19 mouse cellular contexts compared by ENCODE assay signal in genomic region chr17:36215586-36215985, GRCm38 (mm10). TPM values are rescaled to one million over a fixed set of nuclear protein-coding genes. Genes with fewer than 3 reads are reported as not detected.
DNase-seq lines count a peak whose midpoint lies in the region; ATAC-seq and TF ChIP-seq lines count a peak whose summit lies in the region.
"Had no signal": no experiment of that assay in that cellular context is flagged by ENCODE, and none has a peak within 500 bp of the region (broad histone marks: within the 10 kb centered on the region; RNA-seq: fewer than 3 reads in every experiment).

No protein-coding gene starts in this region.

- TF ChIP-seq POLR2A in heart, adult 2 months (IDR thresholded peaks at IDR 0.05; ENCODE audit: insufficient read depth, low read depth, low read length), result no peak

- peak; percentile 63 for DNase-seq in heart, embryonic 10.5 days (ENCODE audit: low spot score)
- no peak for DNase-seq in heart, adult 2 months
- DNase-seq in lung, postnatal 14 days, result no peak
- DNase-seq in hindbrain, embryonic 14.5 days (ENCODE audit: low spot score), result no peak
- no peak for DNase-seq in thymus, adult 18-20 months
- no peak for DNase-seq in right cerebral cortex, postnatal 4 days
- DNase-seq: cerebellum, adult 18-20 months; heart, postnatal 10 days; kidney, adult 8-10 months; liver, embryonic 13.5 days; thymus, postnatal 36 days had no signal

- no peak overlapping the region for H3K27ac ChIP-seq in heart, embryonic 10.5 days
- no peak overlapping the region for H3K27ac ChIP-seq in heart, adult 2 months
- no peak overlapping the region for H3K27ac ChIP-seq in lung, embryonic 15.5 days
- no peak overlapping the region for H3K27ac ChIP-seq in hindbrain, embryonic 14.5 days
- no peak overlapping the region for H3K27ac ChIP-seq in neural tube, embryonic 15.5 days (replicated peaks)
- H3K27ac ChIP-seq: layer of hippocampus, adult 2 months; liver, embryonic 13.5 days; neural tube, embryonic 13.5 days had no signal

- no peak overlapping the region for H3K9ac ChIP-seq in heart, adult 2 months (ENCODE audit: low read depth, low read length)
- H3K9ac ChIP-seq in lung, embryonic 15.5 days, result no peak overlapping the region
- H3K9ac ChIP-seq in hindbrain, embryonic 14.5 days, result no peak overlapping the region
- H3K9ac ChIP-seq in neural tube, embryonic 15.5 days (replicated peaks), result no peak overlapping the region
- H3K9ac ChIP-seq: liver, embryonic 13.5 days; neural tube, embryonic 13.5 days had no signal

- H3K79me2 ChIP-seq in heart, adult 2 months (replicated peaks; ENCODE audit: control insufficient read depth, insufficient read depth, low read length), result no peaks in the 10 kb centered on the region

- peak overlapping the region; percentile 39 for H3K4me2 ChIP-seq in lung, embryonic 15.5 days
- H3K4me2 ChIP-seq in hindbrain, embryonic 14.5 days (replicated peaks), result peak overlapping the region; percentile 29
- H3K4me2 ChIP-seq in neural tube, embryonic 15.5 days, result peak overlapping the region; percentile 34
- H3K4me2 ChIP-seq: liver, embryonic 13.5 days; neural tube, embryonic 13.5 days had no signal

- no peak for TF ChIP-seq EP300 in heart, adult 2 months (IDR thresholded peaks at IDR 0.05; ENCODE audit: insufficient read depth, low read depth, low read length)

- H3K36me3 ChIP-seq in heart, embryonic 10.5 days, result no peaks in the 10 kb centered on the region
- no peaks in the 10 kb centered on the region for H3K36me3 ChIP-seq in heart, adult 2 months (ENCODE audit: control insufficient read depth, insufficient read depth, low read length)
- no peaks in the 10 kb centered on the region for H3K36me3 ChIP-seq in lung, embryonic 15.5 days
- H3K36me3 ChIP-seq in hindbrain, embryonic 14.5 days (replicated peaks; ENCODE audit: control insufficient read depth, insufficient read depth), result no peaks in the 10 kb centered on the region
- no peaks in the 10 kb centered on the region for H3K36me3 ChIP-seq in neural tube, embryonic 15.5 days
- H3K36me3 ChIP-seq: liver, embryonic 13.5 days; neural tube, embryonic 13.5 days had no signal

- TF ChIP-seq CTCF in heart, adult 2 months (IDR thresholded peaks at IDR 0.05), result no peak

- peaks cover 3% of the 10 kb centered on the region; the same call in 1 of the 2 replicates for H3K4me1 ChIP-seq in heart, embryonic 10.5 days
- H3K4me1 ChIP-seq in heart, adult 2 months (ENCODE audit: control insufficient read depth, insufficient read depth, low read length), result no peaks in the 10 kb centered on the region
- 0 out of 2 replicates have a peak, but pooled peaks cover 3% of the 10 kb centered on the region for H3K4me1 ChIP-seq in lung, embryonic 15.5 days
- no peaks in the 10 kb centered on the region for H3K4me1 ChIP-seq in hindbrain, embryonic 14.5 days (replicated peaks; ENCODE audit: control insufficient read depth, insufficient read depth, low read length)
- peaks cover 7% of the 10 kb centered on the region for H3K4me1 ChIP-seq in neural tube, embryonic 15.5 days
- H3K4me1 ChIP-seq: liver, embryonic 13.5 days; neural tube, embryonic 13.5 days had no signal

- ATAC-seq in lung, embryonic 15.5 days (ENCODE audit: borderline replicate concordance, extremely low read depth, low FRiP score, low TSS enrichment), result no peak
- ATAC-seq in hindbrain, embryonic 14.5 days (ENCODE audit: low FRiP score), result no peak
- no peak for ATAC-seq in neural tube, embryonic 15.5 days (ENCODE audit: low FRiP score)
- ATAC-seq: activated CD4-positive, CD25-positive, alpha-beta regulatory T cell, adult 4 months had no signal

- WGBS in heart, embryonic 10.5 days, result 2% methylated on average over 20 of the region's 20 CpGs
- WGBS in heart, adult 2 months, result 5% methylated on average over 20 of the region's 20 CpGs
- WGBS in lung, embryonic 15.5 days, result 3% methylated on average over 20 of the region's 20 CpGs
- WGBS in hindbrain, embryonic 14.5 days, result 3% methylated on average over 20 of the region's 20 CpGs
- 4% methylated on average over 20 of the region's 20 CpGs for WGBS in neural tube, embryonic 15.5 days

- intact Hi-C loops in heart, adult 2 months (cut with DNase I), result no loop called here

- H3K27me3 ChIP-seq in heart, embryonic 10.5 days (ENCODE audit: insufficient read depth, poor library complexity, severe bottlenecking), result peaks cover 91% of the 10 kb centered on the region
- H3K27me3 ChIP-seq in heart, adult 2 months (ENCODE audit: control insufficient read depth, insufficient read depth, low read length), result peaks cover 11% of the 10 kb centered on the region
- H3K27me3 ChIP-seq in lung, embryonic 15.5 days, result peaks cover 49% of the 10 kb centered on the region
- H3K27me3 ChIP-seq in hindbrain, embryonic 14.5 days (ENCODE audit: control insufficient read depth, insufficient read depth, low read length), result peaks cover 48% of the 10 kb centered on the region
- H3K27me3 ChIP-seq in neural tube, embryonic 15.5 days (replicated peaks), result peaks cover 76% of the 10 kb centered on the region

- no peaks in the 10 kb centered on the region for H3K9me3 ChIP-seq in heart, embryonic 10.5 days
- no peaks in the 10 kb centered on the region for H3K9me3 ChIP-seq in lung, embryonic 15.5 days
- no peaks in the 10 kb centered on the region for H3K9me3 ChIP-seq in hindbrain, embryonic 14.5 days (ENCODE audit: control insufficient read depth, low read length)
- no peaks in the 10 kb centered on the region for H3K9me3 ChIP-seq in neural tube, embryonic 15.5 days (replicated peaks)
- H3K9me3 ChIP-seq: liver, embryonic 13.5 days; neural tube, embryonic 13.5 days had no signal

- peak overlapping the region; percentile 40 for H3K4me3 ChIP-seq in heart, embryonic 10.5 days
- H3K4me3 ChIP-seq in heart, adult 2 months, result no peak overlapping the region
- no peak overlapping the region for H3K4me3 ChIP-seq in lung, embryonic 15.5 days
- no peak overlapping the region for H3K4me3 ChIP-seq in hindbrain, embryonic 14.5 days (replicated peaks; ENCODE audit: low read length)
- H3K4me3 ChIP-seq in neural tube, embryonic 15.5 days (replicated peaks), result peak overlapping the region; percentile 2; the same call in 1 of the 2 replicates
- H3K4me3 ChIP-seq: erythroblast, embryonic 14.5 days; layer of hippocampus, adult 2 months; liver, embryonic 13.5 days; neural tube, embryonic 13.5 days had no signal

RNA-seq across cellular contexts. Expression of gene H2-T3, which starts 25.5 kb away (rescaled TPM):
- not detected in 2 replicates for polyA plus RNA-seq in heart, embryonic 10.5 days (2016; fragmentation: Nextera tagmentation; extraction: Ambion mirVana)
- not detected for total RNA-seq in heart, adult 2 months (2021)
- not detected in 2 replicates for polyA plus RNA-seq in heart, adult 2 months (2012; rRNA removed)
- 0.59 and 0.71 TPM in 2 replicates for polyA plus RNA-seq in lung, embryonic 15.5 days (2015; fragmentation: Nextera tagmentation; extraction: Ambion mirVana)
- not detected in 2 replicates for polyA plus RNA-seq in hindbrain, embryonic 14.5 days (2014; fragmentation: Nextera tagmentation; extraction: Ambion mirVana)
- polyA plus RNA-seq in neural tube, embryonic 15.5 days (2015; fragmentation: Nextera tagmentation; extraction: Ambion mirVana), result 0.57 TPM in 1 of 2 replicates, not detected in the other
- total RNA-seq: layer of hippocampus, adult 2 months; left cerebral cortex, postnatal 14 days had no signal
- polyA plus RNA-seq: cortical plate, adult 2 months; erythroblast, embryonic 14.5 days; liver, embryonic 13.5 days; neural tube, embryonic 13.5 days had no signal

RNA-seq across cellular contexts. Expression of gene Rpp21, which starts 42.3 kb away (rescaled TPM):
- polyA plus RNA-seq in heart, embryonic 10.5 days (2016; fragmentation: Nextera tagmentation; extraction: Ambion mirVana), result 106 and 108 TPM in 2 replicates
- 10 to 100 TPM; 35.5 to 43.8 TPM for total RNA-seq in heart, adult 2 months (2021)
- 49.8 and 59.1 TPM in 2 replicates for polyA plus RNA-seq in heart, adult 2 months (2012; rRNA removed)
- 177 and 178 TPM in 2 replicates for polyA plus RNA-seq in lung, embryonic 15.5 days (2015; fragmentation: Nextera tagmentation; extraction: Ambion mirVana)
- polyA plus RNA-seq in hindbrain, embryonic 14.5 days (2014; fragmentation: Nextera tagmentation; extraction: Ambion mirVana), result 132 and 151 TPM in 2 replicates
- 140 and 149 TPM in 2 replicates for polyA plus RNA-seq in neural tube, embryonic 15.5 days (2015; fragmentation: Nextera tagmentation; extraction: Ambion mirVana)

RNA-seq across cellular contexts. Expression of gene Gm8909, which starts 47.2 kb away (rescaled TPM):
- 0.40 TPM in 1 of 2 replicates, not detected in the other for polyA plus RNA-seq in heart, embryonic 10.5 days (2016; fragmentation: Nextera tagmentation; extraction: Ambion mirVana)
- under 1 TPM in 1 of 2 experiments, not detected in 1; 0.29 TPM for total RNA-seq in heart, adult 2 months (2021)
- not detected in 2 replicates for polyA plus RNA-seq in heart, adult 2 months (2012; rRNA removed)
- 35.2 and 39.5 TPM in 2 replicates for polyA plus RNA-seq in lung, embryonic 15.5 days (2015; fragmentation: Nextera tagmentation; extraction: Ambion mirVana)
- polyA plus RNA-seq in hindbrain, embryonic 14.5 days (2014; fragmentation: Nextera tagmentation; extraction: Ambion mirVana), result not detected in 2 replicates
- polyA plus RNA-seq in neural tube, embryonic 15.5 days (2015; fragmentation: Nextera tagmentation; extraction: Ambion mirVana), result not detected in 2 replicates
- total RNA-seq: layer of hippocampus, adult 2 months; left cerebral cortex, postnatal 14 days had no signal
- polyA plus RNA-seq: cortical plate, adult 2 months; erythroblast, embryonic 14.5 days; liver, embryonic 13.5 days; neural tube, embryonic 13.5 days had no signal

RNA-seq across cellular contexts. Expression of gene Trim39, which starts 56.5 kb away (rescaled TPM):
- polyA plus RNA-seq in heart, embryonic 10.5 days (2016; fragmentation: Nextera tagmentation; extraction: Ambion mirVana), result 11.7 and 13.7 TPM in 2 replicates
- 1 to 10 TPM; 6.7 to 7.6 TPM for total RNA-seq in heart, adult 2 months (2021)
- polyA plus RNA-seq in heart, adult 2 months (2012; rRNA removed), result 6.0 and 8.7 TPM in 2 replicates
- 15.1 and 15.8 TPM in 2 replicates for polyA plus RNA-seq in lung, embryonic 15.5 days (2015; fragmentation: Nextera tagmentation; extraction: Ambion mirVana)
- 19.7 and 19.8 TPM in 2 replicates for polyA plus RNA-seq in hindbrain, embryonic 14.5 days (2014; fragmentation: Nextera tagmentation; extraction: Ambion mirVana)
- 23.7 and 26.7 TPM in 2 replicates for polyA plus RNA-seq in neural tube, embryonic 15.5 days (2015; fragmentation: Nextera tagmentation; extraction: Ambion mirVana)

Comparison
In these comparisons a context has a peak if more than half of its experiments do, and no peak if none do; other contexts are left out.
1. H3K4me3 ChIP-seq: peak in heart, embryonic 10.5 days (single experiment) and neural tube, embryonic 15.5 days (single experiment); none in heart, adult 2 months (single experiment), lung, embryonic 15.5 days (single experiment) and hindbrain, embryonic 14.5 days (single experiment).
2. RNA of gene Gm8909, which starts 47.2 kb away (polyA plus RNA-seq): 35.2 to 39.5 TPM in lung, embryonic 15.5 days; 0.40 TPM in heart, embryonic 10.5 days, not detected in heart, adult 2 months, not detected in hindbrain, embryonic 14.5 days and not detected in neural tube, embryonic 15.5 days; every median in the first group is over 10 times any median in the second.
3. Peak in every context shown above with its lines, with median percentiles within 50 percentile points of each other: H3K4me2 ChIP-seq.